Mouse (Mus musculus) heart, embryonic 14.5 days (tissue): ENCODE data around the gene Kif13a. TPM values are rescaled to one million over a fixed set of nuclear protein-coding genes. Genes with fewer than 3 reads are reported as not detected.
A peak's percentile ranks its signal among the peaks of the same experiment; 100 is the strongest.

Experiments
- ATAC-seq: fragments of 200-750 bp; cut with Nextera tagmentation; 2 replicates; pipeline ENCODE4 v1.8.0; 2017; ENCODE audit warnings: low read depth, moderate TSS enrichment; ENCODE audit not compliant: insufficient number of reproducible peaks, insufficient read depth, low FRiP score
- H3K27ac ChIP-seq, 2 experiments: fragments of 200-500 bp in 1 of 2; fragments of 300-500 bp in 1 of 2; sonication (generic) in 1 of 2; replicated peaks in 1 of 2; 2 replicates each; pipeline ENCODE4 v1.5.1; 2012 to 2014; ENCODE audit warnings: low read depth in 2 of 2, low read length in 2 of 2, control low read depth in 1 of 2, mild to moderate bottlenecking in 1 of 2, mixed read lengths in 1 of 2; ENCODE audit not compliant: control insufficient read depth in 1 of 2, insufficient read depth in 1 of 2
- H3K27me3 ChIP-seq: fragments of 300-500 bp; sonication (generic); 2 replicates; pipeline ENCODE4 v1.6.1; 2014; ENCODE audit warnings: mild to moderate bottlenecking, low read length, control low read depth; ENCODE audit not compliant: control insufficient read depth, insufficient read depth
- H3K36me3 ChIP-seq: fragments of 300-500 bp; sonication (generic); 2 replicates; pipeline ENCODE4 v1.6.1; 2014; ENCODE audit warnings: mild to moderate bottlenecking, control low read depth, low read length, mixed read lengths; ENCODE audit not compliant: control insufficient read depth, insufficient read depth
- H3K4me1 ChIP-seq, 2 experiments: fragments of 200-500 bp in 1 of 2; fragments of 300-500 bp in 1 of 2; sonication (generic) in 1 of 2; 2 replicates each; pipeline ENCODE4 v1.6.1; 2012 to 2014; ENCODE audit warnings: low read length in 2 of 2, control low read depth in 1 of 2, mixed read lengths in 1 of 2; ENCODE audit not compliant: control insufficient read depth in 2 of 2, insufficient read depth in 2 of 2
- H3K4me2 ChIP-seq: fragments of 300-500 bp; sonication (generic); 2 replicates; pipeline ENCODE4 v1.6.1; 2014; ENCODE audit warnings: mild to moderate bottlenecking, low read length
- H3K4me3 ChIP-seq, 2 experiments: fragments of 200-500 bp in 1 of 2; fragments of 300-500 bp in 1 of 2; sonication (generic) in 1 of 2; 2 replicates each; pipeline ENCODE4 v1.5.1; 2012 to 2014; ENCODE audit warnings: low read length in 2 of 2, mild to moderate bottlenecking in 2 of 2, control low read depth in 1 of 2, low read depth in 1 of 2, moderate library complexity in 1 of 2; ENCODE audit not compliant: control insufficient read depth in 1 of 2, insufficient read depth in 1 of 2
- H3K9ac ChIP-seq: fragments of 300-500 bp; sonication (generic); 2 replicates; pipeline ENCODE4 v1.6.1; 2014; ENCODE audit warnings: mild to moderate bottlenecking, low read length
- H3K9me3 ChIP-seq: fragments of 300-500 bp; sonication (generic); 2 replicates; pipeline ENCODE4 v1.6.1; 2016; ENCODE audit warnings: low read length, control low read depth; ENCODE audit not compliant: control insufficient read depth
- WGBS: fragments of 180-500 bp; shearing (Covaris S2); extraction: QIAGEN DNeasy Blood & Tissue Kit; methylation state at CpG from one replicate; pipeline ENCODE4 v1.1.7; 2014; 5-methylcytosine and 5-hydroxymethylcytosine counted together
- polyA plus RNA-seq: library from polyadenylated mRNA; unstranded; fragments of >200 nt; fragmentation: Nextera tagmentation; extraction: Ambion mirVana; gene quantifications from 2 replicates; pipeline ENCODE4 v1.2.1, GENCODE M21; 2014

Kif13a gene
- polyA plus RNA-seq, 1 experiment from 2014 or later, result 47.8 TPM

- Histone ChIP-seq H3K36me3 (no peaks in the 10 kb centered on the region; the same call in 1 of the 2 replicates), H3K4me1 (peaks cover 44 to 68% of the 10 kb centered on the region in 2 experiments), H3K4me3 (peak overlapping the region in 1 of 2 experiments; percentile 1; a peak in 1 of 4 replicates), H3K4me2 (peak overlapping the region; percentile 37), H3K27ac (peak overlapping the region; percentile 83 to 94), H3K9me3 (no peaks in the 10 kb centered on the region), H3K27me3 (no peaks in the 10 kb centered on the region), H3K9ac (peak overlapping the region; percentile 52)
- 31% methylated on average over 12 of the region's 12 CpGs for WGBS
- no peak; the same call in 1 of the 2 replicates for ATAC-seq
These were observed 20.6 kb downstream of the Kif13a start for GRCm38 (mm10) chr13:46909005-46909565.

- Histone ChIP-seq H3K27me3 (no peaks in the 10 kb centered on the region), H3K9me3 (no peaks in the 10 kb centered on the region), H3K4me3 (no peak overlapping the region), H3K4me2 (no peak overlapping the region), H3K4me1 (peaks cover 44 to 64% of the 10 kb centered on the region in 2 experiments), H3K27ac (peak overlapping the region; percentile 83 to 94; a peak in 3 of 4 replicates), H3K9ac (no peak overlapping the region), H3K36me3 (no peaks in the 10 kb centered on the region; the same call in 1 of the 2 replicates)
- no peak for ATAC-seq
- WGBS, result 70% methylated on average over 2 of the region's 2 CpGs
These were observed 21.3 kb downstream of the Kif13a start for GRCm38 (mm10) chr13:46908387-46908786.

- Histone ChIP-seq H3K36me3 (no peaks in the 10 kb centered on the region), H3K4me1 (peaks cover 40 to 60% of the 10 kb centered on the region in 2 experiments), H3K27me3 (no peaks in the 10 kb centered on the region), H3K4me3 (no peak overlapping the region), H3K9ac (peak overlapping the region; percentile 4; the same call in 1 of the 2 replicates), H3K4me2 (peak overlapping the region; percentile 1; the same call in 1 of the 2 replicates), H3K27ac (peak overlapping the region; percentile 58 to 83), H3K9me3 (no peaks in the 10 kb centered on the region)
- 34% methylated on average over 10 of the region's 10 CpGs for WGBS
- ATAC-seq, result no peak
These were observed 21.8 kb downstream of the Kif13a start for GRCm38 (mm10) chr13:46907861-46908260.

- Histone ChIP-seq H3K9ac (peak overlapping the region; percentile 4; the same call in 1 of the 2 replicates), H3K27me3 (no peaks in the 10 kb centered on the region), H3K9me3 (0 out of 2 replicates have a peak, but pooled peaks cover 2% of the 10 kb centered on the region), H3K4me1 (peaks cover 37 to 57% of the 10 kb centered on the region in 2 experiments), H3K27ac (peak overlapping the region; percentile 58 to 83), H3K4me2 (no peak overlapping the region), H3K36me3 (no peaks in the 10 kb centered on the region), H3K4me3 (no peak overlapping the region)
- ATAC-seq, result no peak
- 73% methylated on average over 4 of the region's 4 CpGs for WGBS
These were observed 22.6 kb downstream of the Kif13a start for GRCm38 (mm10) chr13:46907115-46907514.

- Histone ChIP-seq H3K4me2 (no peak overlapping the region), H3K27ac (no peak overlapping the region), H3K4me1 (peaks cover 27 to 48% of the 10 kb centered on the region in 2 experiments), H3K4me3 (no peak overlapping the region), H3K27me3 (no peaks in the 10 kb centered on the region), H3K9ac (no peak overlapping the region), H3K36me3 (no peaks in the 10 kb centered on the region), H3K9me3 (0 out of 2 replicates have a peak, but pooled peaks cover 2% of the 10 kb centered on the region)
- ATAC-seq, result no peak
- WGBS, result 90% methylated on average over 5 of the region's 5 CpGs
These were observed 23.7 kb downstream of the Kif13a start for GRCm38 (mm10) chr13:46905971-46906370.

GRCm38 (mm10) chr13:46904982-46905621, 24.6 kb downstream of the Kif13a start:
- WGBS, result 80% methylated on average over 14 of the region's 14 CpGs
- H3K4me3 ChIP-seq, result no peak overlapping the region
- peaks cover 19 to 41% of the 10 kb centered on the region in 2 experiments for H3K4me1 ChIP-seq
- ATAC-seq, result no peak
- no peaks in the 10 kb centered on the region for H3K27me3 ChIP-seq
- H3K9ac ChIP-seq, result no peak overlapping the region
- H3K4me2 ChIP-seq, result no peak overlapping the region
- H3K9me3 ChIP-seq, result 0 out of 2 replicates have a peak, but pooled peaks cover 2% of the 10 kb centered on the region
- H3K36me3 ChIP-seq, result peaks cover 1% of the 10 kb centered on the region; the same call in 1 of the 2 replicates
- peak overlapping the region in 1 of 2 experiments; percentile 30; a peak in 1 of 4 replicates for H3K27ac ChIP-seq

- no peaks in the 10 kb centered on the region for H3K27me3 ChIP-seq
- H3K9ac ChIP-seq, result no peak overlapping the region
- H3K4me2 ChIP-seq, result no peak overlapping the region
- WGBS, result 93% methylated on average over 7 of the region's 7 CpGs
- H3K4me1 ChIP-seq, result peaks cover 13 to 39% of the 10 kb centered on the region in 2 experiments
- no peak overlapping the region for H3K4me3 ChIP-seq
- H3K9me3 ChIP-seq, result 0 out of 2 replicates have a peak, but pooled peaks cover 2% of the 10 kb centered on the region
- no peak for ATAC-seq
- H3K36me3 ChIP-seq, result peaks cover 3% of the 10 kb centered on the region; the same call in 1 of the 2 replicates
- no peak overlapping the region for H3K27ac ChIP-seq
These were observed 27.0 kb downstream of the Kif13a start for GRCm38 (mm10) chr13:46902568-46903255.
